Mouse (Mus musculus): ENCODE data around the gene Poldip3. TPM values are rescaled to one million over a fixed set of nuclear protein-coding genes. Genes with fewer than 3 reads are reported as not detected.

The Poldip3 gene
- polyA plus RNA-seq, 1 experiment from 2014 or later: 161 TPM

GRCm38 (mm10) chr15:83086636-83087328 is 62.4 kb downstream of the Poldip3 start:
- no peak overlapping the region for H3K27ac ChIP-seq (replicated peaks; ENCODE audit: low read depth, low read length)
- H3K9me3 ChIP-seq (replicated peaks; ENCODE audit: control insufficient read depth, low read length): no peaks in the 10 kb centered on the region
- no peak overlapping the region for H3K4me3 ChIP-seq (ENCODE audit: low read depth, low read length)
- peaks cover 7% of the 10 kb centered on the region for H3K27me3 ChIP-seq (ENCODE audit: control insufficient read depth, insufficient read depth, low read length)
- no peak overlapping the region for H3K9ac ChIP-seq (replicated peaks; ENCODE audit: low read length)
- no peak overlapping the region for H3K4me2 ChIP-seq (ENCODE audit: low read depth, low read length)
- H3K36me3 ChIP-seq (replicated peaks; ENCODE audit: control insufficient read depth, insufficient read depth, low read depth, low read length): no peaks in the 10 kb centered on the region
- DNase-seq (ENCODE audit: low spot score): no peak
- peaks cover 6% of the 10 kb centered on the region; the same call in 1 of the 2 replicates for H3K4me1 ChIP-seq (ENCODE audit: control insufficient read depth, insufficient read depth, low read length)
- ATAC-seq (replicated peaks; ENCODE audit: insufficient number of reproducible peaks, low FRiP score, low TSS enrichment, low read depth): no peak
- WGBS: 81% methylated on average over 13 of the region's 13 CpGs

GRCm38 (mm10) chr15:83085901-83086300 is 63.3 kb downstream of the Poldip3 start:
- H3K27ac ChIP-seq (replicated peaks; ENCODE audit: low read depth, low read length): no peak overlapping the region
- WGBS: 33% methylated on average over 7 of the region's 7 CpGs
- peaks cover 6% of the 10 kb centered on the region; the same call in 1 of the 2 replicates for H3K4me1 ChIP-seq (ENCODE audit: control insufficient read depth, insufficient read depth, low read length)
- no peak overlapping the region for H3K9ac ChIP-seq (replicated peaks; ENCODE audit: low read length)
- H3K36me3 ChIP-seq (replicated peaks; ENCODE audit: control insufficient read depth, insufficient read depth, low read depth, low read length): no peaks in the 10 kb centered on the region
- no peak overlapping the region for H3K4me3 ChIP-seq (ENCODE audit: low read depth, low read length)
- H3K27me3 ChIP-seq (ENCODE audit: control insufficient read depth, insufficient read depth, low read length): peaks cover 7% of the 10 kb centered on the region
- ATAC-seq (replicated peaks; ENCODE audit: insufficient number of reproducible peaks, low FRiP score, low TSS enrichment, low read depth): no peak
- DNase-seq (ENCODE audit: low spot score): peak; percentile 36
- H3K4me2 ChIP-seq (ENCODE audit: low read depth, low read length): no peak overlapping the region
- no peaks in the 10 kb centered on the region for H3K9me3 ChIP-seq (replicated peaks; ENCODE audit: control insufficient read depth, low read length)

GRCm38 (mm10) chr15:83084022-83084640 is 65.1 kb downstream of the Poldip3 start:
- H3K9ac ChIP-seq (replicated peaks; ENCODE audit: low read length): no peak overlapping the region
- no peak overlapping the region for H3K4me3 ChIP-seq (ENCODE audit: low read depth, low read length)
- H3K4me1 ChIP-seq (ENCODE audit: control insufficient read depth, insufficient read depth, low read length): peaks cover 4% of the 10 kb centered on the region; the same call in 1 of the 2 replicates
- H3K36me3 ChIP-seq (replicated peaks; ENCODE audit: control insufficient read depth, insufficient read depth, low read depth, low read length): no peaks in the 10 kb centered on the region
- H3K9me3 ChIP-seq (replicated peaks; ENCODE audit: control insufficient read depth, low read length): no peaks in the 10 kb centered on the region
- no peak overlapping the region for H3K27ac ChIP-seq (replicated peaks; ENCODE audit: low read depth, low read length)
- peaks cover 6% of the 10 kb centered on the region for H3K27me3 ChIP-seq (ENCODE audit: control insufficient read depth, insufficient read depth, low read length)
- ATAC-seq (replicated peaks; ENCODE audit: insufficient number of reproducible peaks, low FRiP score, low TSS enrichment, low read depth) (no peak), DNase-seq (ENCODE audit: low spot score) (peak; percentile 35)
- 68% methylated on average over 13 of the region's 13 CpGs for WGBS
- H3K4me2 ChIP-seq (ENCODE audit: low read depth, low read length): no peak overlapping the region

GRCm38 (mm10) chr15:83083530-83083929 is 65.7 kb downstream of the Poldip3 start:
- Histone ChIP-seq H3K27ac (replicated peaks; ENCODE audit: low read depth, low read length) (no peak overlapping the region), H3K9ac (replicated peaks; ENCODE audit: low read length) (no peak overlapping the region), H3K9me3 (replicated peaks; ENCODE audit: control insufficient read depth, low read length) (no peaks in the 10 kb centered on the region), H3K36me3 (replicated peaks; ENCODE audit: control insufficient read depth, insufficient read depth, low read depth, low read length) (no peaks in the 10 kb centered on the region), H3K4me3 (ENCODE audit: low read depth, low read length) (no peak overlapping the region), H3K4me1 (ENCODE audit: control insufficient read depth, insufficient read depth, low read length) (no peaks in the 10 kb centered on the region), H3K27me3 (ENCODE audit: control insufficient read depth, insufficient read depth, low read length) (no peaks in the 10 kb centered on the region), H3K4me2 (ENCODE audit: low read depth, low read length) (no peak overlapping the region)
- no peak for ATAC-seq (replicated peaks; ENCODE audit: insufficient number of reproducible peaks, low FRiP score, low TSS enrichment, low read depth)
- no peak for DNase-seq (ENCODE audit: low spot score)
- 70% methylated on average over 5 of the region's 5 CpGs for WGBS

Other genes starting within 250 kb of the Poldip3 start
- gene Tcf20, start 161.5 kb downstream of the Poldip3 start, polyA plus RNA-seq (2014; fragmentation: Nextera tagmentation; extraction: Ambion mirVana): 13.6 and 15.1 TPM in 2 replicates
- gene Nfam1, start 116.1 kb downstream of the Poldip3 start, polyA plus RNA-seq (2014; fragmentation: Nextera tagmentation; extraction: Ambion mirVana): 2.1 and 2.4 TPM in 2 replicates
- gene Serhl, start 59.9 kb downstream of the Poldip3 start, polyA plus RNA-seq (2014; fragmentation: Nextera tagmentation; extraction: Ambion mirVana): 43.5 and 48.0 TPM in 2 replicates
- gene Rrp7a, start 26.6 kb downstream of the Poldip3 start, polyA plus RNA-seq (2014; fragmentation: Nextera tagmentation; extraction: Ambion mirVana): 56.1 and 57.9 TPM in 2 replicates
- gene Cyb5r3, start 23.2 kb upstream of the Poldip3 start, polyA plus RNA-seq (2014; fragmentation: Nextera tagmentation; extraction: Ambion mirVana): 106 and 117 TPM in 2 replicates
- 0.28 and 1.1 TPM in 2 replicates for gene A4galt, start 102.4 kb upstream of the Poldip3 start, polyA plus RNA-seq (2014; fragmentation: Nextera tagmentation; extraction: Ambion mirVana)
- 37.0 and 40.8 TPM in 2 replicates for gene Arfgap3, start 200.9 kb upstream of the Poldip3 start, polyA plus RNA-seq (2014; fragmentation: Nextera tagmentation; extraction: Ambion mirVana)

Measured in embryonic facial prominence, embryonic 11.5 days (tissue).